Mouse (Mus musculus): ENCODE measurements at regions not wholly inside any gene's neighbourhood (a gene's known extent, or its start where the extent isn't known, plus 50 kb on each side); places are given as distances from the start of the nearest gene placed in this dataset.

- Histone ChIP-seq H3K4me3 (replicated peaks in 1 of 3; ENCODE audit: low read depth in 2 of 3, low read length in 2 of 3, poor library complexity in 1 of 3) (no peak overlapping the region), H3K4me2 (ENCODE audit: insufficient read depth, low read depth, poor library complexity, severe bottlenecking) (no peak overlapping the region), H3K27ac (ENCODE audit: insufficient read depth, low read depth) (no peak overlapping the region), H3K9ac (ENCODE audit: insufficient read depth, low read depth) (no peak overlapping the region), H3K79me2 (replicated peaks; ENCODE audit: control insufficient read depth, extremely low read depth, insufficient read depth, poor library complexity, severe bottlenecking) (no peaks in the 10 kb centered on the region), H3K9me3 (replicated peaks; ENCODE audit: low read length) (no peaks in the 10 kb centered on the region), H3K36me3 (replicated peaks in 1 of 2; ENCODE audit: control insufficient read depth in 1 of 2, insufficient read depth in 1 of 2, low read length in 1 of 2) (no peaks in the 10 kb centered on the region), H3K27me3 (replicated peaks) (no peaks in the 10 kb centered on the region), H3K4me1 (ENCODE audit: control insufficient read depth in 1 of 2, insufficient read depth in 2 of 2) (peaks cover 1 to 11% of the 10 kb centered on the region in 2 experiments; a peak in 2 of 4 replicates)
- dilution Hi-C loops (cut with MboI; ENCODE audit: extremely low pct_ligation_motif_present, extremely low pct_unique_long_range_greater_than_20kb, low sequenced_read_pairs) (loop anchor here (25.0 kb wide), 1 partner anchor 353 kb away; the partner anchor contains the start of genes Mttp and Trmt10a), in situ Hi-C loops (cut with MboI; ENCODE audit: low pct_ligation_motif_present, low pct_unique_long_range_greater_than_20kb, low sequenced_read_pairs) (loop anchor here (5.0 to 25.0 kb wide), 3 partner anchors 78 to 653 kb away; partner anchors contain the start of genes Adh5 and H2afz)
- TF ChIP-seq SMC3 (IDR thresholded peaks at IDR 0.05; ENCODE audit: low read depth, low read length) (peak; percentile 87), ZNF384 (IDR thresholded peaks at IDR 0.05; ENCODE audit: low read depth, low read length) (peak; percentile 56), KAT2A (IDR thresholded peaks at IDR 0.05; ENCODE audit: insufficient replicate concordance, low read length) (no peak), ZC3H11A (IDR thresholded peaks at IDR 0.05; ENCODE audit: low read depth, low read length) (peak; percentile 23; the same call in 1 of the 2 replicates), CTCF (conservative IDR thresholded peaks at IDR 0.05 in 1 of 2, IDR thresholded peaks at IDR 0.05 in 1 of 2; ENCODE audit: low read depth in 2 of 2, low read length in 2 of 2) (peak in 1 of 2 experiments; percentile 73; a peak in 2 of 4 replicates), RAD21 (IDR thresholded peaks at IDR 0.05; ENCODE audit: low read depth, low read length) (peak; percentile 65)
- DNase-seq (ENCODE audit: extremely low read depth) = peak; percentile 39
Measured at GRCm38 (mm10) chr3:137783937-137784911, 80.1 kb upstream of the H2afz start.

DNA sequence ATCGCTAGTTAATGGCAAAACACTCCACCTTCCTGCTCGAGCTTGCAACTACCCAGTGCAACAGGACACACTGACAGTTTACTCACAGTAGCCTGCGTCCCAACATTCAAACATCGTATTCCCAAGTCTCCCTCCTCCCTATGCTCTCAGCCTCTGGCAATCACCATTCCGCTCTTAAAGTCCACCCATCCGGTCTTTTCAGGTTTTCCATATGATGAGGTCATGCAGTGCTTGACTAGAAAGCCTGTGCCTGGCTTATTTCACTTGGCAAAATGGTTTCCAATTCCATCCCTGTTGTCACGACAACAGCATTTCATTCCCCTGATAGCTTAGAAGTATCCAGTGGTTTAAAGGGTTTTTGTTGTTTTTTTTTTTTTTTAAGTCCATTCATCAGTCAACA lies 79.1 kb upstream of the H2afz start:
- Histone ChIP-seq H3K27ac (ENCODE audit: insufficient read depth, low read depth) (no peak overlapping the region), H3K9me3 (replicated peaks; ENCODE audit: low read length) (no peaks in the 10 kb centered on the region), H3K4me1 (ENCODE audit: control insufficient read depth in 1 of 2, insufficient read depth in 2 of 2) (peaks cover 9 to 16% of the 10 kb centered on the region in 2 experiments), H3K4me3 (replicated peaks in 1 of 3; ENCODE audit: low read depth in 2 of 3, low read length in 2 of 3, poor library complexity in 1 of 3) (no peak overlapping the region), H3K4me2 (ENCODE audit: insufficient read depth, low read depth, poor library complexity, severe bottlenecking) (no peak overlapping the region), H3K9ac (ENCODE audit: insufficient read depth, low read depth) (no peak overlapping the region), H3K79me2 (replicated peaks; ENCODE audit: control insufficient read depth, extremely low read depth, insufficient read depth, poor library complexity, severe bottlenecking) (no peaks in the 10 kb centered on the region), H3K27me3 (replicated peaks) (no peaks in the 10 kb centered on the region), H3K36me3 (replicated peaks in 1 of 2; ENCODE audit: control insufficient read depth in 1 of 2, insufficient read depth in 1 of 2, low read length in 1 of 2) (no peaks in the 10 kb centered on the region)
- dilution Hi-C loops (cut with MboI; ENCODE audit: extremely low pct_ligation_motif_present, extremely low pct_unique_long_range_greater_than_20kb, low sequenced_read_pairs) (loop anchor here (25.0 kb wide), 1 partner anchor 352 kb away; the partner anchor contains the start of genes Mttp and Trmt10a), in situ Hi-C loops (cut with MboI; ENCODE audit: low pct_ligation_motif_present, low pct_unique_long_range_greater_than_20kb, low sequenced_read_pairs) (loop anchor here (25.0 kb wide), 1 partner anchor 652 kb away; the partner anchor contains the start of gene Adh5)
- no peak for DNase-seq (ENCODE audit: extremely low read depth)
- TF ChIP-seq USF2 (conservative IDR thresholded peaks at IDR 0.05; ENCODE audit: low read depth, low read length) (no peak), SIN3A (IDR thresholded peaks at IDR 0.05; ENCODE audit: low read length) (no peak), MAFK (IDR thresholded peaks at IDR 0.05; ENCODE audit: insufficient replicate concordance, low read length) (no peak), MAX (IDR thresholded peaks at IDR 0.05; ENCODE audit: low read length) (no peak), HCFC1 (IDR thresholded peaks at IDR 0.05; ENCODE audit: low read depth, low read length) (no peak), TBP (conservative IDR thresholded peaks at IDR 0.05; ENCODE audit: low read depth, low read length) (no peak), ETS1 (conservative IDR thresholded peaks at IDR 0.05; ENCODE audit: low read depth, low read length) (no peak), CHD1 (IDR thresholded peaks at IDR 0.05; ENCODE audit: low read depth, low read length) (no peak), ZKSCAN1 (IDR thresholded peaks at IDR 0.05; ENCODE audit: borderline replicate concordance, low read depth, low read length) (no peak), UBTF (IDR thresholded peaks at IDR 0.05; ENCODE audit: low read depth, low read length) (no peak), ZMIZ1 (IDR thresholded peaks at IDR 0.05; ENCODE audit: low read depth, low read length) (no peak), USF1 (IDR thresholded peaks at IDR 0.05; ENCODE audit: low read depth, low read length) (no peak), POLR2AphosphoS2 (IDR thresholded peaks at IDR 0.05; ENCODE audit: low read depth, low read length) (no peak), PAX5 (IDR thresholded peaks at IDR 0.05; ENCODE audit: low read length) (no peak), NELFE (IDR thresholded peaks at IDR 0.05; ENCODE audit: low read depth, low read length) (no peak), RAD21 (IDR thresholded peaks at IDR 0.05; ENCODE audit: low read depth, low read length) (no peak)
